Mouse (Mus musculus) testis, adult 2 months (tissue): ENCODE measurements at regions not wholly inside any gene's neighbourhood (a gene's known extent, or its start where the extent isn't known, plus 50 kb on each side); places are given as distances from the start of the nearest gene placed in this dataset.

ENCODE experiments used
- CTCF ChIP-seq: fragments of 200-500 bp; IDR thresholded peaks from 2 replicates; pipeline ENCODE4 v1.5.1; 2012; ENCODE audit warnings: low read depth, mild to moderate bottlenecking, inconsistent platforms, low read length, moderate library complexity; ENCODE audit not compliant: control insufficient read depth, insufficient read depth, insufficient replicate concordance
- POLR2A ChIP-seq: fragments of 200-500 bp; IDR thresholded peaks from 2 replicates; pipeline ENCODE4 v1.6.1; 2012; ENCODE audit warnings: low read depth, mild to moderate bottlenecking, inconsistent platforms, low read length, moderate library complexity; ENCODE audit not compliant: control insufficient read depth

DNA sequence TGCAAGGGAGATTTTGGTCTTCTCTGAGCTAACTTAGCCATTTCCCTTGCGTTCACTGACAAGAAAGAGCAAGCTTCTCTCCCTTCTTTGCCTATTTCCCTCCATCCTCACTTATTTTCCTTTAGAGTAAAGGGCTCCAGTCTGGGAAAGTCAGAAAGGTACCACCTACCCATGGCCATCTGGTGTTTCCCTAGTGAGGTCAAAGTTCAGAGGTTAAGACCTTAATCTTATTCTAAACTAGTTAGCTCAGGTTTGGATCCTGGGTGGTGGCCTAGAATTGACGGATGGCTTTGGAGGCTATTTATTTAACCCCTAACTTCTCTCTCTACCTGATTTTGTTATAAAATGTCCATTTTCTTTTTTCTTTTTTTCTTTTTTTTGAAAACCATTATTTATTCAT is 472.6 kb upstream of the Sall1 start:
- TF ChIP-seq CTCF: no peak
- TF ChIP-seq POLR2A: no peak
